Mouse (Mus musculus) myocyte (in vitro differentiated cells): Measurements from ENCODE around the gene Fzr1. TPM values are rescaled to one million over a fixed set of nuclear protein-coding genes. Genes with fewer than 3 reads are reported as not detected.

ENCODE experiments used
- H3K27me3 ChIP-seq: one replicate; pipeline ENCODE4 v1.6.1; 2011; ENCODE audit not compliant: control insufficient read depth, insufficient read depth, insufficient read length
- H3K36me3 ChIP-seq: one replicate; pipeline ENCODE4 v1.6.1; 2011; ENCODE audit not compliant: control insufficient read depth, insufficient read depth
- H3K4me2 ChIP-seq: one replicate; pipeline ENCODE4 v1.6.1; 2011; ENCODE audit warnings: low read depth, control low read depth
- H3K4me3 ChIP-seq: one replicate; pipeline ENCODE4 v1.5.1; 2011; ENCODE audit warnings: mild to moderate bottlenecking, control low read depth, moderate library complexity
- H3K79me2 ChIP-seq: one replicate; pipeline ENCODE4 v1.6.1; 2011; ENCODE audit not compliant: control insufficient read depth, insufficient read depth
- H3ac ChIP-seq: one replicate; pipeline ENCODE4 v1.6.1; 2011; ENCODE audit not compliant: control insufficient read depth, insufficient read length
- CEBPB ChIP-seq: IDR thresholded peaks from 2 replicates; pipeline ENCODE4 v1.6.1; 2011; ENCODE audit warnings: mild to moderate bottlenecking, moderate library complexity; ENCODE audit not compliant: poor library complexity, insufficient read depth, severe bottlenecking
- E2F4 ChIP-seq: IDR thresholded peaks from one replicate; pipeline ENCODE4 v1.6.1; 2011; ENCODE audit warnings: mild to moderate bottlenecking, control low read depth, moderate library complexity; ENCODE audit not compliant: insufficient read depth
- MAX ChIP-seq: IDR thresholded peaks from one replicate; pipeline ENCODE4 v1.6.1; 2011; ENCODE audit warnings: low read depth, mild to moderate bottlenecking, control low read depth
- MYOD1 ChIP-seq, 3 experiments: IDR thresholded peaks; one replicate each; pipeline ENCODE4 v1.6.1; 2011; ENCODE audit warnings: control low read depth in 2 of 3, low read depth in 2 of 3, mild to moderate bottlenecking in 2 of 3, moderate library complexity in 1 of 3; ENCODE audit not compliant: insufficient read length in 2 of 3, control insufficient read depth in 1 of 3
- MYOG ChIP-seq, 3 experiments: IDR thresholded peaks; one replicate each; pipeline ENCODE4 v1.6.1; 2011; ENCODE audit warnings: control low read depth in 2 of 3, low read depth in 2 of 3, mild to moderate bottlenecking in 2 of 3; ENCODE audit not compliant: insufficient read length in 2 of 3, control insufficient read depth in 1 of 3, insufficient read depth in 1 of 3
- POLR2A ChIP-seq: IDR thresholded peaks from one replicate; pipeline ENCODE4 v1.6.1; 2011; ENCODE audit warnings: low read depth, mild to moderate bottlenecking, control low read depth, moderate library complexity; ENCODE audit not compliant: insufficient read length
- POLR2AphosphoS2 ChIP-seq: IDR thresholded peaks from one replicate; pipeline ENCODE4 v1.6.1; 2011; ENCODE audit warnings: low read depth, control low read depth; ENCODE audit not compliant: insufficient read length
- REST ChIP-seq: IDR thresholded peaks from one replicate; pipeline ENCODE4 v1.6.1; 2011; ENCODE audit warnings: mild to moderate bottlenecking, control low read depth, moderate library complexity; ENCODE audit not compliant: insufficient read depth, insufficient read length
- SRF ChIP-seq: IDR thresholded peaks from one replicate; pipeline ENCODE4 v1.6.1; 2011; ENCODE audit warnings: low read depth; ENCODE audit not compliant: control insufficient read depth, insufficient read length
- TCF12 ChIP-seq: IDR thresholded peaks from one replicate; pipeline ENCODE4 v1.6.1; 2011; ENCODE audit warnings: mild to moderate bottlenecking, control low read depth; ENCODE audit not compliant: poor library complexity, insufficient read depth, severe bottlenecking
- TCF3 ChIP-seq: IDR thresholded peaks from one replicate; pipeline ENCODE4 v1.6.1; 2011; ENCODE audit warnings: low read depth, control low read depth; ENCODE audit not compliant: insufficient read length
- USF1 ChIP-seq: IDR thresholded peaks from one replicate; pipeline ENCODE4 v1.6.1; 2011; ENCODE audit warnings: low read depth, mild to moderate bottlenecking, control low read depth, moderate library complexity
- polyA plus RNA-seq: library from polyadenylated mRNA; unstranded; fragments of >200 nt; fragmentation: generic; extraction: Trizol; gene quantifications from one replicate; pipeline ENCODE4 v1.2.1, GENCODE M21; 2012; ENCODE audit warnings: missing spikeins

Fzr1 gene
- polyA plus RNA-seq, 1 experiment, result 42.0 TPM

DNA sequence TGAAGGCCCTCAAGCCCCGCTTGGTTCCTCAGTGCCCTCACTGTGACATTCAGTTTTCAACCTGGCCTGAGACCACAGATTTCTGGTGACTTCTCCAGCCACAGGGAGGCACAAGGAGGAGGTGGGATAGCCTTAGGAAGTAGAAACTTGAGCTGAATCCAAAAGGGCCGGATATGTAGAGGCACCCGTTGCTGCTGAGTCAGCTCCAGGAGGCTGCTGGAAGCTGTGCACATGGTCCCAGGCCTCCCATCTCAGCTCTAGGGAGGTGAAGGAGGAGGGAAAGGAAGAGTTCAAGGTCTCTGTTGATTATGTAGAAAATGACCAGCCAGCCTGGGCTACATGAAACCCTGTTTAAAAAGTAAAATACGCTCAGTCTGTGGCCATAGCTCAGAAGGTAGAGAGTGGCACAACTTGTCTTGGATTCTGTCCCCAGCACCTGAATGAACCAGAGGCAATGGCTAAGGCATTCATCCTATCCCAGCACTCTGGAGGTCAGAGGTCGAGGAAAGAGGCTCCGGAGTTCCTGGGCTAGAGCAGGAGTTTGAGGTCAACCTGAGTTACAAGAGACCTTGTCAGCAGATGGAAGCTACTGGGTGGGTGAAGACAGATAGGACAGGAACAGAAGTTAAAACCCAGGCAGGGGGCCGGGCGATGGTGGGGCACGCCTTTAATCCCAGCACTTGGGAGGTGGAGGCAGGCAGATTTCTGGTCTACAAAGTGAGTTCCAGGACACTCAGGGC lies 23.4 kb downstream of the Fzr1 start:
- Histone ChIP-seq H3K36me3 (no peaks in the 10 kb centered on the region), H3K27me3 (no peaks in the 10 kb centered on the region), H3K4me3 (no peak overlapping the region), H3K79me2 (peaks cover 5% of the 10 kb centered on the region), H3K4me2 (no peak overlapping the region), H3ac (no peak overlapping the region)
- TF ChIP-seq CEBPB (no peak), USF1 (no peak), MYOD1 (IDR thresholded peaks at IDR 0.05; ENCODE audit: control insufficient read depth in 1 of 3, insufficient read length in 2 of 3, low read depth in 2 of 3) (no peak), E2F4 (no peak), TCF12 (no peak), MYOG (IDR thresholded peaks at IDR 0.05; ENCODE audit: control insufficient read depth in 1 of 3, insufficient read depth in 1 of 3, insufficient read length in 2 of 3, low read depth in 2 of 3) (no peak), TCF3 (no peak), POLR2A (no peak), REST (no peak), MAX (no peak), SRF (no peak), POLR2AphosphoS2 (no peak)

DNA sequence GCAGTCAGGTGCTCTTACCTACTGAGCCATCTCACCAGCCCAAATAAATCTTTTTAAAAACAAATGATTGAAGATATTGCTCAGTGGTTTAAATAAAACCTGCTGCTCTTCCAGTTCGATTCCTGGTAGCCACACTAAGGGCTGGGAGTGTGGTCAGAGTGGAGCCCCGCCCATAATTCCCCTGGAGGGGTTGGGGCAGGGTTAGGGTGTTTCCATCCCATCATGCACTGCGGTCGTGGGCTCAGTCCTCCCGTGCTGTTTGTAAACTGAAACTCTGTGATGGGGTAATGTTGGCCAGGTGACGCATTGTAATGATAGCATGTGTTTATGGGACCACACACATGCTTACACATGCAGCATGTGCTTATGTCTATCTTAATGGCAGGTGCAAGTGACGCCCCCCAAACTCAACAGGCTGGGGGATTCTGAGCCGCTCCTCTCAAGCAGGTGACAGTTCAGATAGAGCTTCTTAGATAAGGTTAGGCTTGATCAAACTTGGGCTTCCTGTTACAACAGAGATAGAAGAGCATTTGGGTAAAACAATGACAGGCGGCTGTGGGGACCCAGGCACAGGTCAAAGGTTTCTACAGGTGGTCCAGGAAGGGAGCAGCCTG lies 26.5 kb downstream of the Fzr1 start:
- H3ac ChIP-seq, result no peak overlapping the region
- no peaks in the 10 kb centered on the region for H3K27me3 ChIP-seq
- peak overlapping the region; percentile 68 for H3K4me2 ChIP-seq
- H3K36me3 ChIP-seq, result peaks cover 9% of the 10 kb centered on the region
- TF ChIP-seq MYOG (IDR thresholded peaks at IDR 0.05; ENCODE audit: control insufficient read depth in 1 of 3, insufficient read depth in 1 of 3, insufficient read length in 2 of 3, low read depth in 2 of 3) (peak in 1 of 3 experiments; percentile 19), MYOD1 (IDR thresholded peaks at IDR 0.05; ENCODE audit: control insufficient read depth in 1 of 3, insufficient read length in 2 of 3, low read depth in 2 of 3) (peak in 2 of 3 experiments; percentile 30 to 54), REST (no peak), TCF12 (no peak)
- H3K4me3 ChIP-seq, result no peak overlapping the region
- no peaks in the 10 kb centered on the region for H3K79me2 ChIP-seq

DNA sequence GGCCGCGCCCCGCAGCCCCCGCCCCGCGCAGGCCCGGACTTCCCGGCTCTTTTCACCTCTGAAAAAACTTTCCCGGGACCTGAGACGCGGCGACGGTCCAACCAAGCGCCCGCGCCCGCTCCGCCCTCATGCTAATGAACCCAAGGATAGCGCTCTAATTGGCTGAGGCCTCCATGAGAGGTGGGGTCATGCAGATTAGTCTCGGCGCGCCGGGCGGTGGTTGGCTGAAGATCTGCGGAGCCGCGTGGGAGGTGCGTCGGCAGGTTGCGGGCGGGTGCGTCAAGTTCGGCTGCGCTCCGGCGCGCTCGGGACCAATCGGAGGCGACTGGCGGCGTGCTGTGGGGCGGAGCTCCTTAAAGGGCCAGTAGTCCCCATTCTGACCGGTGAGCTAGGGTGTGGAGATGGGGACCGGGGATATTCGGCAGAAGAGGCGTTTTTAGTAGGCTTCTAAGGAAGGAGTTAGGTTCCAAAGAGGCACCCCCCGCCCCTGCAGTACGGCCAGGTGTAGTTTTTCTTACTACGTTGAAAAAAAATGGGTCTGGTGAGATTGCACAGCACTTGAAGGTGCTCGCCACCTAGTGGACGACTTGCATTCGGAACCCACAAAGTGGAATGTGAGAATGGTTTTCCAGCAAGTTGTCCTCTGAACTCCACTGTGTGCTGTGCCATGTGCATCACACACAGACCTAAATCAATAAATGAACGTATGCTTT lies 27.8 kb downstream of the Fzr1 start, which contains the start of gene Hmg20b:
TSS of gene Hmg20b (minus strand) at position 130 of the 713 bp plus-strand sequence.
- Histone ChIP-seq H3K4me2 (peak within 1 kb of the TSS; percentile 100), H3ac (peak within 1 kb of the TSS; percentile 29), H3K27me3 (no peaks in the 10 kb centered on the region), H3K4me3 (peak within 1 kb of the TSS; percentile 69), H3K36me3 (peaks cover 9% of the 10 kb centered on the region), H3K79me2 (no peaks in the 10 kb centered on the region)
- TF ChIP-seq MAX (no peak), POLR2A (peak; percentile 18), SRF (no peak), USF1 (no peak), POLR2AphosphoS2 (no peak), MYOG (IDR thresholded peaks at IDR 0.05; ENCODE audit: control insufficient read depth in 1 of 3, insufficient read depth in 1 of 3, insufficient read length in 2 of 3, low read depth in 2 of 3) (no peak)

DNA sequence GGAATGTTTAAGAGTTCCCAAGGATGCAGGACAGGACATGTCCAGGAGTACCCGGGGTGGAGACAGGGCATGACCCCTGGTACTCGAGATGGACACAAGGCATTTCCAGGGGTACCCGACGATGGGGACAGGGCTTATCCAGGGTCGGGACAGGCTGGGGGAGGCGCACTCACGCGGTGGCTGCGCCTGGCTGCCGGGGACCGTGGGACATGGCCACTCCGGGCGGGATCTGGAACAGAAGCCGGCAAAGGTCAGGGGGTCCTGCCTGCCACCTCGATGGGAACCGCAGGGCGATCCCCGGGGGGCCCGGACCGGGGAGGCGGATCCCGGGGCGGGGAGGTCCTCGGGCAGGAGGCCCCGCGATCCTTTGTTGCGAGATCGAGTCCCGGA lies 28.4 kb downstream of the Fzr1 start:
- Histone ChIP-seq H3K27me3 (no peaks in the 10 kb centered on the region), H3K36me3 (peaks cover 9% of the 10 kb centered on the region), H3K79me2 (no peaks in the 10 kb centered on the region), H3K4me2 (peak overlapping the region; percentile 100), H3K4me3 (peak overlapping the region; percentile 69), H3ac (peak overlapping the region; percentile 29)
- TF ChIP-seq POLR2A (peak; percentile 44), TCF12 (no peak), SRF (peak; percentile 4), USF1 (no peak)

DNA sequence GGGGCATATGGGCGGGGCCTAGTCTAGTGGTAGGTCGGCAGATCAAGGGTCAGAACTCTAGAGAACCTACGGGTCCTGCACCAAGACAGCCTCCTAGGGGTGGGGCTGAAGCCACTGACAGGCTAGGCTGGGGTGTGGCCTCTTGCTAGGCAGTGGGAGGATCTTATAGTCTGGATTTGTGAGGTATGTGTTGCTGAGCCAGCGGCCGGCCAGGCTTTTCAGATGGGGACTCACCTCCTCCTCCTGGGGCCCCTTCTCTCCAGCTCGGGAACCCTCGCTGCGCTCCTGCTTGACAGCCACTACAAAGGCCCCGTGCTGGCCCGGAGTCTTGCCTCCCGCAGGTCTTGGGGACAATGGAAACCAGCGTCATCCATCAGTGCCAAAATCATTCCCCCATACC lies 29.2 kb downstream of the Fzr1 start:
- peaks cover 9% of the 10 kb centered on the region for H3K36me3 ChIP-seq
- H3ac ChIP-seq, result peak overlapping the region; percentile 29
- H3K4me2 ChIP-seq, result peak overlapping the region; percentile 100
- H3K4me3 ChIP-seq, result peak overlapping the region; percentile 69
- H3K79me2 ChIP-seq, result no peaks in the 10 kb centered on the region
- TF ChIP-seq USF1 (no peak), POLR2A (no peak), TCF12 (no peak), SRF (no peak), CEBPB (no peak), MAX (no peak), TCF3 (no peak), MYOD1 (IDR thresholded peaks at IDR 0.05; ENCODE audit: control insufficient read depth in 1 of 3, insufficient read length in 2 of 3, low read depth in 2 of 3) (no peak)
- no peaks in the 10 kb centered on the region for H3K27me3 ChIP-seq
